Mouse (Mus musculus): Measurements from ENCODE around the gene Dennd2c. TPM values are rescaled to one million over a fixed set of nuclear protein-coding genes. Genes with fewer than 3 reads are reported as not detected.

Gene Dennd2c
- polyA plus RNA-seq, 2 experiments: 10.0 to 12.6 TPM

- 76% methylated on average over 11 of the region's 11 CpGs for WGBS
- no peak for TF ChIP-seq POLR2A (IDR thresholded peaks at IDR 0.05; ENCODE audit: borderline replicate concordance, extremely low read depth, insufficient read depth, insufficient read length)
- no peaks in the 10 kb centered on the region for H3K4me1 ChIP-seq (ENCODE audit: control insufficient read depth, insufficient read depth, low read length)
- H3K27me3 ChIP-seq (ENCODE audit: control insufficient read depth, insufficient read depth, low read length): no peaks in the 10 kb centered on the region
- H3K36me3 ChIP-seq (ENCODE audit: control insufficient read depth, insufficient read depth, low read length): no peaks in the 10 kb centered on the region
- DNase-seq (ENCODE audit: low spot score) (no peak), ATAC-seq (ENCODE audit: low FRiP score, low read depth) (no peak)
- no peaks in the 10 kb centered on the region for H3K9me3 ChIP-seq (ENCODE audit: control insufficient read depth, low read length)
- no peak overlapping the region for H3K9ac ChIP-seq (ENCODE audit: low read depth, low read length, severe bottlenecking)
- no peak overlapping the region for H3K4me2 ChIP-seq (replicated peaks; ENCODE audit: low read depth, low read length, severe bottlenecking)
- no peak overlapping the region for H3K27ac ChIP-seq (replicated peaks; ENCODE audit: low read depth, low read length)
- H3K4me3 ChIP-seq (replicated peaks; ENCODE audit: low read length): no peak overlapping the region
Observed at GRCm38 (mm10) chr3:103081051-103081450, 21.4 kb upstream of the Dennd2c start.

- no peak for TF ChIP-seq POLR2A (IDR thresholded peaks at IDR 0.05; ENCODE audit: borderline replicate concordance, extremely low read depth, insufficient read depth, insufficient read length)
- H3K4me1 ChIP-seq (ENCODE audit: control insufficient read depth, insufficient read depth, low read length): no peaks in the 10 kb centered on the region
- H3K27me3 ChIP-seq (ENCODE audit: control insufficient read depth, insufficient read depth, low read length): no peaks in the 10 kb centered on the region
- no peak overlapping the region for H3K27ac ChIP-seq (replicated peaks; ENCODE audit: low read depth, low read length)
- DNase-seq (ENCODE audit: low spot score): no peak
- no peak for ATAC-seq (ENCODE audit: low FRiP score, low read depth)
- no peak overlapping the region for H3K9ac ChIP-seq (ENCODE audit: low read depth, low read length, severe bottlenecking)
- 84% methylated on average over 17 of the region's 17 CpGs for WGBS
- no peak overlapping the region for H3K4me2 ChIP-seq (replicated peaks; ENCODE audit: low read depth, low read length, severe bottlenecking)
- H3K9me3 ChIP-seq (ENCODE audit: control insufficient read depth, low read length): no peaks in the 10 kb centered on the region
- H3K4me3 ChIP-seq (replicated peaks; ENCODE audit: low read length): no peak overlapping the region
- H3K36me3 ChIP-seq (ENCODE audit: control insufficient read depth, insufficient read depth, low read length): no peaks in the 10 kb centered on the region
Observed at GRCm38 (mm10) chr3:103081861-103082453, 20.4 kb upstream of the Dennd2c start.

- ATAC-seq (ENCODE audit: low FRiP score, low read depth) (peak; percentile 26; the same call in 1 of the 2 replicates), DNase-seq (ENCODE audit: low spot score) (no peak)
- H3K27ac ChIP-seq (replicated peaks; ENCODE audit: low read depth, low read length): no peak overlapping the region
- no peak overlapping the region for H3K4me2 ChIP-seq (replicated peaks; ENCODE audit: low read depth, low read length, severe bottlenecking)
- H3K9me3 ChIP-seq (ENCODE audit: control insufficient read depth, low read length): no peaks in the 10 kb centered on the region
- TF ChIP-seq POLR2A (IDR thresholded peaks at IDR 0.05; ENCODE audit: borderline replicate concordance, extremely low read depth, insufficient read depth, insufficient read length): no peak
- H3K4me1 ChIP-seq (ENCODE audit: control insufficient read depth, insufficient read depth, low read length): no peaks in the 10 kb centered on the region
- H3K27me3 ChIP-seq (ENCODE audit: control insufficient read depth, insufficient read depth, low read length): no peaks in the 10 kb centered on the region
- H3K4me3 ChIP-seq (replicated peaks; ENCODE audit: low read length): no peak overlapping the region
- WGBS: 84% methylated on average over 5 of the region's 5 CpGs
- no peaks in the 10 kb centered on the region for H3K36me3 ChIP-seq (ENCODE audit: control insufficient read depth, insufficient read depth, low read length)
- H3K9ac ChIP-seq (ENCODE audit: low read depth, low read length, severe bottlenecking): no peak overlapping the region
Observed at GRCm38 (mm10) chr3:103082761-103083160, 19.6 kb upstream of the Dennd2c start.

GRCm38 (mm10) chr3:103085986-103086385, 16.4 kb upstream of the Dennd2c start:
- H3K36me3 ChIP-seq (ENCODE audit: control insufficient read depth, insufficient read depth, low read length): no peaks in the 10 kb centered on the region
- WGBS: 80% methylated on average over 3 of the region's 3 CpGs
- DNase-seq (ENCODE audit: low spot score): no peak
- no peak for ATAC-seq (ENCODE audit: low FRiP score, low read depth)
- no peak for TF ChIP-seq POLR2A (IDR thresholded peaks at IDR 0.05; ENCODE audit: borderline replicate concordance, extremely low read depth, insufficient read depth, insufficient read length)
- H3K9ac ChIP-seq (ENCODE audit: low read depth, low read length, severe bottlenecking): no peak overlapping the region
- H3K4me1 ChIP-seq (ENCODE audit: control insufficient read depth, insufficient read depth, low read length): no peaks in the 10 kb centered on the region
- no peak overlapping the region for H3K27ac ChIP-seq (replicated peaks; ENCODE audit: low read depth, low read length)
- H3K4me3 ChIP-seq (replicated peaks; ENCODE audit: low read length): no peak overlapping the region
- no peaks in the 10 kb centered on the region for H3K27me3 ChIP-seq (ENCODE audit: control insufficient read depth, insufficient read depth, low read length)
- no peak overlapping the region for H3K4me2 ChIP-seq (replicated peaks; ENCODE audit: low read depth, low read length, severe bottlenecking)
- no peaks in the 10 kb centered on the region for H3K9me3 ChIP-seq (ENCODE audit: control insufficient read depth, low read length)

GRCm38 (mm10) chr3:103091753-103092152, 10.7 kb upstream of the Dennd2c start:
- no peaks in the 10 kb centered on the region for H3K4me1 ChIP-seq (ENCODE audit: control insufficient read depth, insufficient read depth, low read length)
- DNase-seq (ENCODE audit: low spot score): no peak
- H3K27ac ChIP-seq (replicated peaks; ENCODE audit: low read depth, low read length): no peak overlapping the region
- no peak for TF ChIP-seq POLR2A (IDR thresholded peaks at IDR 0.05; ENCODE audit: borderline replicate concordance, extremely low read depth, insufficient read depth, insufficient read length)
- no peak overlapping the region for H3K4me2 ChIP-seq (replicated peaks; ENCODE audit: low read depth, low read length, severe bottlenecking)
- H3K9me3 ChIP-seq (ENCODE audit: control insufficient read depth, low read length): no peaks in the 10 kb centered on the region
- 100% methylated on average over 2 of the region's 2 CpGs for WGBS
- H3K36me3 ChIP-seq (ENCODE audit: control insufficient read depth, insufficient read depth, low read length): no peaks in the 10 kb centered on the region
- H3K27me3 ChIP-seq (ENCODE audit: control insufficient read depth, insufficient read depth, low read length): no peaks in the 10 kb centered on the region
- no peak for ATAC-seq (ENCODE audit: low FRiP score, low read depth)
- H3K4me3 ChIP-seq (replicated peaks; ENCODE audit: low read length): no peak overlapping the region
- no peak overlapping the region for H3K9ac ChIP-seq (ENCODE audit: low read depth, low read length, severe bottlenecking)

Data from limb, embryonic 14.5 days (tissue).